ENCODE assay signal across 9 mouse cellular contexts in genomic region chr6:52256956-52257355, GRCm38 (mm10). TPM values are rescaled to one million over a fixed set of nuclear protein-coding genes. Genes with fewer than 3 reads are reported as not detected.
DNase-seq lines count a peak whose midpoint lies in the region; ATAC-seq and TF ChIP-seq lines count a peak whose summit lies in the region.
"Had no signal": no experiment of that assay in that cellular context is flagged by ENCODE, and none has a peak within 500 bp of the region (broad histone marks: within the 10 kb centered on the region; RNA-seq: fewer than 3 reads in every experiment).

No protein-coding gene starts in this region.

- peaks cover 88% of the 10 kb centered on the region for H3K27me3 ChIP-seq in heart, embryonic 11.5 days (ENCODE audit: control insufficient read depth, insufficient read depth, low read length)
- peaks cover 51% of the 10 kb centered on the region for H3K27me3 ChIP-seq in ES-Bruce4 (ENCODE audit: control insufficient read depth, insufficient read depth, low read length, poor library complexity, severe bottlenecking)

- no peaks in the 10 kb centered on the region for H3K36me3 ChIP-seq in heart, embryonic 11.5 days (ENCODE audit: control insufficient read depth, insufficient read depth, low read length)
- H3K36me3 ChIP-seq in ES-Bruce4 (ENCODE audit: control insufficient read depth, insufficient read depth, low read length, poor library complexity, severe bottlenecking) = no peaks in the 10 kb centered on the region

- no peak overlapping the region for H3K4me3 ChIP-seq in heart, embryonic 11.5 days (ENCODE audit: low read depth, low read length)
- H3K4me3 ChIP-seq in ES-Bruce4 (ENCODE audit: low read depth, low read length) = no peak overlapping the region

- no peak overlapping the region for H3K4me2 ChIP-seq in heart, embryonic 11.5 days

- 0% methylated on average over 6 of the region's 6 CpGs for WGBS in heart, embryonic 11.5 days (ENCODE audit: insufficient replicate concordance)

- no peak overlapping the region for H3K27ac ChIP-seq in heart, embryonic 11.5 days (ENCODE audit: low read depth, low read length)
- no peak overlapping the region for H3K27ac ChIP-seq in ES-Bruce4 (ENCODE audit: insufficient read depth, low read length)

- no peak for ATAC-seq in heart, embryonic 11.5 days (replicated peaks; ENCODE audit: insufficient number of reproducible peaks, low FRiP score, low TSS enrichment)
- peak; percentile 74 for ATAC-seq in granulocyte monocyte progenitor cell, adult 5-6 weeks (replicated peaks; ENCODE audit: poor library complexity, severe bottlenecking)
- ATAC-seq in megakaryocyte, adult 5-6 weeks (ENCODE audit: poor library complexity, severe bottlenecking) = peak; percentile 64

- no peak for TF ChIP-seq EP300 in ES-Bruce4 (IDR thresholded peaks at IDR 0.05; ENCODE audit: insufficient read depth, low read depth, low read length)

- no peaks in the 10 kb centered on the region; the same call in 1 of the 2 replicates for H3K4me1 ChIP-seq in heart, embryonic 11.5 days (ENCODE audit: control insufficient read depth, insufficient read depth, low read length)
- H3K4me1 ChIP-seq in ES-Bruce4 (ENCODE audit: control insufficient read depth, insufficient read depth, low read length) = no peaks in the 10 kb centered on the region

- H3K9me3 ChIP-seq in heart, embryonic 11.5 days (replicated peaks; ENCODE audit: control insufficient read depth, low read length) = no peaks in the 10 kb centered on the region
- no peaks in the 10 kb centered on the region for H3K9me3 ChIP-seq in ES-Bruce4 (replicated peaks; ENCODE audit: control insufficient read depth, insufficient read depth, low read length, poor library complexity, severe bottlenecking)

- peak; percentile 37 for TF ChIP-seq CTCF in ES-Bruce4 (IDR thresholded peaks at IDR 0.05; ENCODE audit: low read depth, low read length)

- TF ChIP-seq POLR2A in ES-Bruce4 (IDR thresholded peaks at IDR 0.05; ENCODE audit: insufficient read depth, low read length) = no peak

- H3K9ac ChIP-seq in heart, embryonic 11.5 days (ENCODE audit: low read depth, low read length) = no peak overlapping the region
- no peak overlapping the region for H3K9ac ChIP-seq in ES-Bruce4 (ENCODE audit: low read depth, poor library complexity, severe bottlenecking)

- DNase-seq in heart, adult 11 months = peak; percentile 94
- peak; percentile 46 for DNase-seq in cerebellum, adult 9-10 months
- DNase-seq in layer of hippocampus, postnatal 14 days (ENCODE audit: low spot score in 2 of 2) = peak; percentile 57 to 82
- peak; percentile 87 for DNase-seq in thymus, postnatal 0 days (ENCODE audit: low spot score)

RNA-seq across cellular contexts. Expression of gene Hoxa13, which starts 3.7 kb away (rescaled TPM):
- 0.20 TPM in 1 of 2 replicates, not detected in the other for polyA plus RNA-seq in heart, embryonic 11.5 days (2014; fragmentation: Nextera tagmentation; extraction: Ambion mirVana)
- polyA plus RNA-seq in ES-Bruce4 (2011; ENCODE audit: insufficient read depth, insufficient read length, low read depth, missing spikeins) = 0.25 TPM in 1 of 2 replicates, not detected in the other
- total RNA-seq in granulocyte monocyte progenitor cell, adult 5-6 weeks (2014; fragmentation: Nextera tagmentation) = not detected in 2 replicates
- total RNA-seq in granulocyte monocyte progenitor cell, adult 5-6 weeks (2017) = not detected in 2 replicates
- not detected for total RNA-seq in layer of hippocampus, postnatal 14 days (2021)
- not detected in 2 replicates for total RNA-seq in megakaryocyte, adult 5-6 weeks (2015)
- not detected in 2 replicates for total RNA-seq in megakaryocyte, adult 5-6 weeks (2017)
- not detected in 2 replicates for polyA plus RNA-seq in thymus, postnatal 0 days (2015; fragmentation: Nextera tagmentation; extraction: Ambion mirVana)
- polyA plus RNA-seq: liver, embryonic 16.5 days had no signal

RNA-seq across cellular contexts. Expression of gene Hoxa11, which starts 11.3 kb away (rescaled TPM):
- not detected in 2 replicates for polyA plus RNA-seq in heart, embryonic 11.5 days (2014; fragmentation: Nextera tagmentation; extraction: Ambion mirVana)
- not detected in 2 replicates for polyA plus RNA-seq in ES-Bruce4 (2011; ENCODE audit: insufficient read depth, insufficient read length, low read depth, missing spikeins)
- not detected in 2 replicates for total RNA-seq in granulocyte monocyte progenitor cell, adult 5-6 weeks (2014; fragmentation: Nextera tagmentation)
- not detected in 2 replicates for total RNA-seq in granulocyte monocyte progenitor cell, adult 5-6 weeks (2017)
- total RNA-seq in layer of hippocampus, postnatal 14 days (2021) = not detected
- total RNA-seq in megakaryocyte, adult 5-6 weeks (2015) = not detected in 2 replicates
- total RNA-seq in megakaryocyte, adult 5-6 weeks (2017) = not detected in 2 replicates
- not detected in 2 replicates for polyA plus RNA-seq in thymus, postnatal 0 days (2015; fragmentation: Nextera tagmentation; extraction: Ambion mirVana)
- polyA plus RNA-seq: liver, embryonic 16.5 days had no signal

RNA-seq across cellular contexts. Expression of gene Hoxa10, which starts 16.3 kb away (rescaled TPM):
- 0.20 and 0.97 TPM in 2 replicates for polyA plus RNA-seq in heart, embryonic 11.5 days (2014; fragmentation: Nextera tagmentation; extraction: Ambion mirVana)
- not detected in 2 replicates for polyA plus RNA-seq in ES-Bruce4 (2011; ENCODE audit: insufficient read depth, insufficient read length, low read depth, missing spikeins)
- total RNA-seq in granulocyte monocyte progenitor cell, adult 5-6 weeks (2014; fragmentation: Nextera tagmentation) = 0.47 TPM in 1 of 2 replicates, not detected in the other
- total RNA-seq in granulocyte monocyte progenitor cell, adult 5-6 weeks (2017) = 0.57 TPM in 1 of 2 replicates, not detected in the other
- not detected for total RNA-seq in layer of hippocampus, postnatal 14 days (2021)
- total RNA-seq in megakaryocyte, adult 5-6 weeks (2015) = 0.07 TPM in 1 of 2 replicates, not detected in the other
- total RNA-seq in megakaryocyte, adult 5-6 weeks (2017) = 0.11 TPM in 1 of 2 replicates, not detected in the other
- polyA plus RNA-seq in thymus, postnatal 0 days (2015; fragmentation: Nextera tagmentation; extraction: Ambion mirVana) = 0.08 and 0.19 TPM in 2 replicates

RNA-seq across cellular contexts. Expression of gene Hoxa9, which starts 26.1 kb away (rescaled TPM):
- 0.13 and 0.29 TPM in 2 replicates for polyA plus RNA-seq in heart, embryonic 11.5 days (2014; fragmentation: Nextera tagmentation; extraction: Ambion mirVana)
- not detected in 2 replicates for polyA plus RNA-seq in ES-Bruce4 (2011; ENCODE audit: insufficient read depth, insufficient read length, low read depth, missing spikeins)
- total RNA-seq in granulocyte monocyte progenitor cell, adult 5-6 weeks (2014; fragmentation: Nextera tagmentation) = 8.9 and 14.7 TPM in 2 replicates
- total RNA-seq in granulocyte monocyte progenitor cell, adult 5-6 weeks (2017) = 16.8 and 24.4 TPM in 2 replicates
- not detected for total RNA-seq in layer of hippocampus, postnatal 14 days (2021)
- total RNA-seq in megakaryocyte, adult 5-6 weeks (2015) = 0.36 and 1.2 TPM in 2 replicates
- total RNA-seq in megakaryocyte, adult 5-6 weeks (2017) = 1.5 and 2.0 TPM in 2 replicates
- 0.62 and 0.81 TPM in 2 replicates for polyA plus RNA-seq in thymus, postnatal 0 days (2015; fragmentation: Nextera tagmentation; extraction: Ambion mirVana)

RNA-seq across cellular contexts. Expression of gene Hoxa7, which starts 35.3 kb away (rescaled TPM):
- 0.49 TPM in 2 replicates for polyA plus RNA-seq in heart, embryonic 11.5 days (2014; fragmentation: Nextera tagmentation; extraction: Ambion mirVana)
- 0.65 and 1.4 TPM in 2 replicates for polyA plus RNA-seq in ES-Bruce4 (2011; ENCODE audit: insufficient read depth, insufficient read length, low read depth, missing spikeins)
- total RNA-seq in granulocyte monocyte progenitor cell, adult 5-6 weeks (2014; fragmentation: Nextera tagmentation) = 18.3 and 20.5 TPM in 2 replicates
- 6.4 and 10.8 TPM in 2 replicates for total RNA-seq in granulocyte monocyte progenitor cell, adult 5-6 weeks (2017)
- total RNA-seq in layer of hippocampus, postnatal 14 days (2021) = under 1 TPM; 0.16 to 0.45 TPM
- 1.2 and 1.8 TPM in 2 replicates for total RNA-seq in megakaryocyte, adult 5-6 weeks (2015)
- total RNA-seq in megakaryocyte, adult 5-6 weeks (2017) = 0.53 and 0.73 TPM in 2 replicates
- polyA plus RNA-seq in thymus, postnatal 0 days (2015; fragmentation: Nextera tagmentation; extraction: Ambion mirVana) = 0.71 and 1.4 TPM in 2 replicates
